Mouse (Mus musculus) liver, embryonic 14 days (tissue): ENCODE measurements around the gene Tenm3. TPM values are rescaled to one million over a fixed set of nuclear protein-coding genes. Genes with fewer than 3 reads are reported as not detected.

Experiments
- polyA plus RNA-seq: library from polyadenylated mRNA; depleted of rRNA; stranded (reverse); fragments of >200 nt; gene quantifications from 2 replicates; pipeline ENCODE4 v1.2.3, GENCODE M21; 2012; rRNA removed

Gene Tenm3
- polyA plus RNA-seq: 1.9 and 2.0 TPM in 2 replicates

GRCm38 (mm10) chr8:48843931-48844285 is at the start of gene Tenm3:
TSS of gene Tenm3 (minus strand) at chr8:48843951.

